Mouse (Mus musculus) liver, embryonic 13.5 days (tissue): Measurements from ENCODE around the gene Pycr1. TPM values are rescaled to one million over a fixed set of nuclear protein-coding genes. Genes with fewer than 3 reads are reported as not detected.

ENCODE experiments used
- ATAC-seq: fragments of 200-750 bp; cut with Nextera tagmentation; 2 replicates; pipeline ENCODE4 v1.8.0; 2017; ENCODE audit warnings: low read depth, mild to moderate bottlenecking, moderate number of reproducible peaks, moderate library complexity
- DNase-seq: peaks from one replicate; pipeline ENCODE4 v3.0.0; 2022
- H3K27ac ChIP-seq: fragments of 300-500 bp; sonication (generic); 2 replicates; pipeline ENCODE4 v1.5.1; 2015; ENCODE audit warnings: moderate library complexity, mild to moderate bottlenecking, inconsistent platforms
- H3K27me3 ChIP-seq: fragments of 300-500 bp; sonication (generic); 2 replicates; pipeline ENCODE4 v1.6.1; 2015; ENCODE audit warnings: mild to moderate bottlenecking, inconsistent platforms
- H3K36me3 ChIP-seq: fragments of 300-500 bp; sonication (generic); 2 replicates; pipeline ENCODE4 v1.6.1; 2015; ENCODE audit warnings: mild to moderate bottlenecking, inconsistent platforms
- H3K4me1 ChIP-seq: fragments of 300-500 bp; sonication (generic); replicated peaks from 2 replicates; pipeline ENCODE4 v1.6.1; 2015; ENCODE audit warnings: inconsistent platforms
- H3K4me2 ChIP-seq: fragments of 300-500 bp; sonication (generic); 2 replicates; pipeline ENCODE4 v1.6.1; 2015; ENCODE audit warnings: inconsistent platforms, mild to moderate bottlenecking, moderate library complexity
- H3K4me3 ChIP-seq: fragments of 300-500 bp; sonication (generic); replicated peaks from 2 replicates; pipeline ENCODE4 v1.5.1; 2015; ENCODE audit warnings: mild to moderate bottlenecking, inconsistent platforms
- H3K9ac ChIP-seq: fragments of 300-500 bp; sonication (generic); 2 replicates; pipeline ENCODE4 v1.6.1; 2015; ENCODE audit warnings: mild to moderate bottlenecking, inconsistent platforms
- H3K9me3 ChIP-seq: fragments of 300-500 bp; sonication (generic); replicated peaks from 2 replicates; pipeline ENCODE4 v1.6.1; 2016; ENCODE audit warnings: inconsistent platforms
- WGBS: fragments of 180-500 bp; shearing (Covaris S2); methylation state at CpG from one replicate; pipeline ENCODE4 v1.1.7; 2015; ENCODE audit not compliant: insufficient replicate concordance; 5-methylcytosine and 5-hydroxymethylcytosine counted together
- polyA plus RNA-seq: library from polyadenylated mRNA; unstranded; fragments of >200 nt; fragmentation: Nextera tagmentation; extraction: Ambion mirVana; gene quantifications from 2 replicates; pipeline ENCODE4 v1.2.1, GENCODE M21; 2015

The Pycr1 gene
- polyA plus RNA-seq, 1 experiment from 2014 or later, result 6.0 TPM

GRCm38 (mm10) chr11:120657301-120657700 lies 13.7 kb upstream of the Pycr1 start:
- 64% methylated on average over 4 of the region's 4 CpGs for WGBS
- Histone ChIP-seq H3K36me3 (no peaks in the 10 kb centered on the region), H3K4me2 (no peak overlapping the region), H3K27ac (no peak overlapping the region), H3K9me3 (no peaks in the 10 kb centered on the region), H3K4me1 (peaks cover 23% of the 10 kb centered on the region), H3K27me3 (peaks cover 82% of the 10 kb centered on the region), H3K4me3 (no peak overlapping the region), H3K9ac (no peak overlapping the region)
- DNase-seq, result no peak
- ATAC-seq, result no peak

GRCm38 (mm10) chr11:120654741-120655140 lies 11.2 kb upstream of the Pycr1 start:
- H3K4me3 ChIP-seq, result no peak overlapping the region
- no peak overlapping the region for H3K9ac ChIP-seq
- H3K27me3 ChIP-seq, result peaks cover 64% of the 10 kb centered on the region
- H3K36me3 ChIP-seq, result no peaks in the 10 kb centered on the region
- no peak for ATAC-seq
- no peak overlapping the region for H3K4me2 ChIP-seq
- 56% methylated on average over 3 of the region's 3 CpGs for WGBS
- H3K27ac ChIP-seq, result no peak overlapping the region
- peaks cover 7% of the 10 kb centered on the region for H3K4me1 ChIP-seq
- DNase-seq, result no peak
- H3K9me3 ChIP-seq, result no peaks in the 10 kb centered on the region

- Histone ChIP-seq H3K27me3 (peaks cover 54% of the 10 kb centered on the region), H3K9me3 (no peaks in the 10 kb centered on the region)
- 48% methylated on average over 3 of the region's 3 CpGs for WGBS
Measured at GRCm38 (mm10) chr11:120651872-120652271, 8.3 kb upstream of the Pycr1 start.

GRCm38 (mm10) chr11:120648001-120648476 lies 4.5 kb upstream of the Pycr1 start, which contains the start of gene Myadml2:
Myadml2 (minus strand) TSS chr11:120648158.
- Histone ChIP-seq H3K4me2 (peak within 1 kb of the TSS; percentile 64), H3K9me3 (no peaks in the 10 kb centered on the region), H3K36me3 (no peaks in the 10 kb centered on the region), H3K27ac (no peak within 1 kb of the TSS), H3K4me1 (peaks cover 24% of the 10 kb centered on the region), H3K4me3 (peak within 1 kb of the TSS; percentile 38), H3K9ac (peak within 1 kb of the TSS; percentile 43), H3K27me3 (peaks cover 30% of the 10 kb centered on the region)
- DNase-seq (no peak), ATAC-seq (no peak)
- 7% methylated on average over 13 of the region's 13 CpGs for WGBS

More at GRCm38 (mm10) chr11:120651872-120652271, 8.3 kb upstream of the Pycr1 start:
- Histone ChIP-seq H3K27ac (no peak overlapping the region), H3K4me2 (no peak overlapping the region), H3K4me1 (peaks cover 12% of the 10 kb centered on the region), H3K9ac (no peak overlapping the region), H3K4me3 (no peak overlapping the region), H3K36me3 (no peaks in the 10 kb centered on the region)
- ATAC-seq (no peak), DNase-seq (no peak)

- Histone ChIP-seq H3K27ac (no peak overlapping the region), H3K4me2 (peak overlapping the region; percentile 64), H3K36me3 (no peaks in the 10 kb centered on the region), H3K27me3 (peaks cover 38% of the 10 kb centered on the region), H3K4me3 (peak overlapping the region; percentile 38; the same call in 1 of the 2 replicates), H3K4me1 (peaks cover 32% of the 10 kb centered on the region), H3K9me3 (no peaks in the 10 kb centered on the region), H3K9ac (peak overlapping the region; percentile 43)
- DNase-seq (no peak), ATAC-seq (no peak)
- WGBS, result 75% methylated on average over 35 of the region's 35 CpGs
Measured at GRCm38 (mm10) chr11:120647047-120647830, 3.7 kb upstream of the Pycr1 start.

GRCm38 (mm10) chr11:120642939-120643600 lies 499 bp downstream of the Pycr1 start:
- Histone ChIP-seq H3K9me3 (no peaks in the 10 kb centered on the region), H3K9ac (peak overlapping the region; percentile 74), H3K27ac (peak overlapping the region; percentile 31; the same call in 1 of the 2 replicates), H3K36me3 (no peaks in the 10 kb centered on the region), H3K27me3 (peaks cover 39% of the 10 kb centered on the region), H3K4me2 (peak overlapping the region; percentile 88), H3K4me1 (peaks cover 32% of the 10 kb centered on the region), H3K4me3 (peak overlapping the region; percentile 52)
- WGBS, result 3% methylated on average over 18 of the region's 18 CpGs
- ATAC-seq, result peak; percentile 57
- DNase-seq, result peak; percentile 32

GRCm38 (mm10) chr11:120641869-120642268 lies 1.7 kb downstream of the Pycr1 start:
- Histone ChIP-seq H3K27me3 (peaks cover 27% of the 10 kb centered on the region), H3K4me2 (no peak overlapping the region), H3K9ac (0 out of 2 replicates have a peak overlapping the region, but pooled peaks have one; percentile 74), H3K36me3 (no peaks in the 10 kb centered on the region), H3K9me3 (no peaks in the 10 kb centered on the region), H3K4me3 (no peak overlapping the region), H3K27ac (no peak overlapping the region), H3K4me1 (peaks cover 24% of the 10 kb centered on the region)
- no peak for ATAC-seq
- DNase-seq, result no peak
- WGBS, result 73% methylated on average over 8 of the region's 8 CpGs

- 60% methylated on average over 9 of the region's 9 CpGs for WGBS
Measured at GRCm38 (mm10) chr11:120641255-120641654, 2.3 kb downstream of the Pycr1 start.

GRCm38 (mm10) chr11:120634810-120635209 lies 8.8 kb downstream of the Pycr1 start:
- Histone ChIP-seq H3K4me2 (peak overlapping the region; percentile 85), H3K27me3 (peaks cover 3% of the 10 kb centered on the region; the same call in 1 of the 2 replicates), H3K4me1 (peaks cover 47% of the 10 kb centered on the region), H3K36me3 (no peaks in the 10 kb centered on the region), H3K4me3 (peak overlapping the region; percentile 91; the same call in 1 of the 2 replicates), H3K9me3 (no peaks in the 10 kb centered on the region), H3K9ac (0 out of 2 replicates have a peak overlapping the region, but pooled peaks have one; percentile 99), H3K27ac (peak overlapping the region; percentile 100; the same call in 1 of the 2 replicates)
- DNase-seq (no peak), ATAC-seq (no peak)
- WGBS, result 84% methylated on average over 5 of the region's 5 CpGs

More at GRCm38 (mm10) chr11:120641255-120641654, 2.3 kb downstream of the Pycr1 start:
- H3K4me3 ChIP-seq, result no peak overlapping the region
- H3K4me2 ChIP-seq, result no peak overlapping the region
- ATAC-seq (no peak), DNase-seq (no peak)
- H3K27ac ChIP-seq, result no peak overlapping the region
- peaks cover 24% of the 10 kb centered on the region for H3K4me1 ChIP-seq
- no peaks in the 10 kb centered on the region for H3K9me3 ChIP-seq
- H3K9ac ChIP-seq, result no peak overlapping the region
- H3K27me3 ChIP-seq, result peaks cover 25% of the 10 kb centered on the region
- no peaks in the 10 kb centered on the region for H3K36me3 ChIP-seq

- ATAC-seq (peak; percentile 73), DNase-seq (peak; percentile 92)
- Histone ChIP-seq H3K4me3 (peak within 1 kb of the TSS; percentile 91), H3K4me2 (peak within 1 kb of the TSS; percentile 85), H3K4me1 (peaks cover 58% of the 10 kb centered on the region), H3K9ac (peak within 1 kb of the TSS; percentile 99), H3K27ac (peak within 1 kb of the TSS; percentile 100), H3K36me3 (peaks cover 10% of the 10 kb centered on the region), H3K27me3 (no peaks in the 10 kb centered on the region), H3K9me3 (no peaks in the 10 kb centered on the region)
- WGBS, result 8% methylated on average over 58 of the region's 58 CpGs
Measured at GRCm38 (mm10) chr11:120633520-120634343, 9.8 kb downstream of the Pycr1 start, which contains the start of gene Mafg. Mafg (minus strand) TSS chr11:120633600.
